Mouse (Mus musculus): ENCODE measurements around the gene Pla2g3. TPM values are rescaled to one million over a fixed set of nuclear protein-coding genes. Genes with fewer than 3 reads are reported as not detected.

Gene Pla2g3
- polyA plus RNA-seq, 1 experiment from 2014 or later: 0.34 TPM

GRCm38 (mm10) chr11:3508226-3508625 lies 20.1 kb downstream of the Pla2g3 start:
- Histone ChIP-seq H3K9me3 (ENCODE audit: control insufficient read depth, low read length) (no peaks in the 10 kb centered on the region), H3K9ac (ENCODE audit: low read length) (peak overlapping the region; percentile 3; the same call in 1 of the 2 replicates), H3K4me1 (ENCODE audit: control insufficient read depth in 2 of 2, insufficient read depth in 2 of 2, low read length in 2 of 2) (peaks cover 20 to 34% of the 10 kb centered on the region in 2 experiments), H3K27ac (replicated peaks in 1 of 2; ENCODE audit: control insufficient read depth in 1 of 2, insufficient read depth in 1 of 2, low read depth in 2 of 2, low read length in 2 of 2) (peak overlapping the region; percentile 47 to 92), H3K4me3 (ENCODE audit: control insufficient read depth in 1 of 2, insufficient read depth in 1 of 2, low read depth in 1 of 2, low read length in 2 of 2) (no peak overlapping the region), H3K36me3 (ENCODE audit: control insufficient read depth, insufficient read depth, low read length) (no peaks in the 10 kb centered on the region), H3K27me3 (ENCODE audit: control insufficient read depth, insufficient read depth, low read length) (no peaks in the 10 kb centered on the region), H3K4me2 (ENCODE audit: low read length) (0 out of 2 replicates have a peak overlapping the region, but pooled peaks have one; percentile 18)
- ATAC-seq (ENCODE audit: insufficient number of reproducible peaks, insufficient read depth, low FRiP score, low read depth): no peak
- WGBS: 9% methylated on average over 7 of the region's 7 CpGs

- Histone ChIP-seq H3K27ac (replicated peaks in 1 of 2; ENCODE audit: control insufficient read depth in 1 of 2, insufficient read depth in 1 of 2, low read depth in 2 of 2, low read length in 2 of 2) (peak overlapping the region; percentile 92), H3K36me3 (ENCODE audit: control insufficient read depth, insufficient read depth, low read length) (no peaks in the 10 kb centered on the region), H3K9me3 (ENCODE audit: control insufficient read depth, low read length) (no peaks in the 10 kb centered on the region), H3K27me3 (ENCODE audit: control insufficient read depth, insufficient read depth, low read length) (no peaks in the 10 kb centered on the region), H3K4me3 (ENCODE audit: control insufficient read depth in 1 of 2, insufficient read depth in 1 of 2, low read depth in 1 of 2, low read length in 2 of 2) (no peak overlapping the region), H3K9ac (ENCODE audit: low read length) (peak overlapping the region; percentile 55), H3K4me2 (ENCODE audit: low read length) (peak overlapping the region; percentile 44), H3K4me1 (ENCODE audit: control insufficient read depth in 2 of 2, insufficient read depth in 2 of 2, low read length in 2 of 2) (peaks cover 20 to 35% of the 10 kb centered on the region in 2 experiments)
- 45% methylated on average over 8 of the region's 8 CpGs for WGBS
- ATAC-seq (ENCODE audit: insufficient number of reproducible peaks, insufficient read depth, low FRiP score, low read depth): peak; percentile 72
These were observed 21.3 kb downstream of the Pla2g3 start for GRCm38 (mm10) chr11:3509181-3510085.

- Histone ChIP-seq H3K27ac (replicated peaks in 1 of 2; ENCODE audit: control insufficient read depth in 1 of 2, insufficient read depth in 1 of 2, low read depth in 2 of 2, low read length in 2 of 2) (peak overlapping the region in 1 of 2 experiments; percentile 92; a peak in 2 of 4 replicates), H3K4me1 (ENCODE audit: control insufficient read depth in 2 of 2, insufficient read depth in 2 of 2, low read length in 2 of 2) (peaks cover 14 to 32% of the 10 kb centered on the region in 2 experiments), H3K9ac (ENCODE audit: low read length) (no peak overlapping the region), H3K9me3 (ENCODE audit: control insufficient read depth, low read length) (no peaks in the 10 kb centered on the region), H3K4me2 (ENCODE audit: low read length) (no peak overlapping the region), H3K27me3 (ENCODE audit: control insufficient read depth, insufficient read depth, low read length) (no peaks in the 10 kb centered on the region), H3K36me3 (ENCODE audit: control insufficient read depth, insufficient read depth, low read length) (no peaks in the 10 kb centered on the region), H3K4me3 (ENCODE audit: control insufficient read depth in 1 of 2, insufficient read depth in 1 of 2, low read depth in 1 of 2, low read length in 2 of 2) (no peak overlapping the region)
- WGBS: 85% methylated on average over 2 of the region's 2 CpGs
- ATAC-seq (ENCODE audit: insufficient number of reproducible peaks, insufficient read depth, low FRiP score, low read depth): no peak
These were observed 22.2 kb downstream of the Pla2g3 start for GRCm38 (mm10) chr11:3510321-3510720.

GRCm38 (mm10) chr11:3513291-3513690 lies 25.2 kb downstream of the Pla2g3 start:
- H3K9ac ChIP-seq (ENCODE audit: low read length): no peak overlapping the region
- no peaks in the 10 kb centered on the region for H3K36me3 ChIP-seq (ENCODE audit: control insufficient read depth, insufficient read depth, low read length)
- 83% methylated on average over 6 of the region's 6 CpGs for WGBS
- no peaks in the 10 kb centered on the region for H3K27me3 ChIP-seq (ENCODE audit: control insufficient read depth, insufficient read depth, low read length)
- peaks cover 22 to 52% of the 10 kb centered on the region in 2 experiments for H3K4me1 ChIP-seq (ENCODE audit: control insufficient read depth in 2 of 2, insufficient read depth in 2 of 2, low read length in 2 of 2)
- H3K4me3 ChIP-seq (ENCODE audit: control insufficient read depth in 1 of 2, insufficient read depth in 1 of 2, low read depth in 1 of 2, low read length in 2 of 2): no peak overlapping the region
- H3K27ac ChIP-seq (replicated peaks in 1 of 2; ENCODE audit: control insufficient read depth in 1 of 2, insufficient read depth in 1 of 2, low read depth in 2 of 2, low read length in 2 of 2): no peak overlapping the region
- H3K4me2 ChIP-seq (ENCODE audit: low read length): no peak overlapping the region
- no peaks in the 10 kb centered on the region for H3K9me3 ChIP-seq (ENCODE audit: control insufficient read depth, low read length)
- no peak for ATAC-seq (ENCODE audit: insufficient number of reproducible peaks, insufficient read depth, low FRiP score, low read depth)

GRCm38 (mm10) chr11:3514529-3515054 lies 26.5 kb downstream of the Pla2g3 start, which contains the start of gene Selenom:
Gene Selenom (plus strand): TSS chr11:3514684.
- H3K4me2 ChIP-seq (ENCODE audit: low read length): peak within 1 kb of the TSS; percentile 84
- H3K9me3 ChIP-seq (ENCODE audit: control insufficient read depth, low read length): no peaks in the 10 kb centered on the region
- peaks cover 8% of the 10 kb centered on the region for H3K36me3 ChIP-seq (ENCODE audit: control insufficient read depth, insufficient read depth, low read length)
- peak within 1 kb of the TSS; percentile 78 for H3K9ac ChIP-seq (ENCODE audit: low read length)
- no peaks in the 10 kb centered on the region for H3K27me3 ChIP-seq (ENCODE audit: control insufficient read depth, insufficient read depth, low read length)
- WGBS: under 1% methylated on average over 26 of the region's 26 CpGs
- peak; percentile 62 for ATAC-seq (ENCODE audit: insufficient number of reproducible peaks, insufficient read depth, low FRiP score, low read depth)
- H3K4me3 ChIP-seq (ENCODE audit: control insufficient read depth in 1 of 2, insufficient read depth in 1 of 2, low read depth in 1 of 2, low read length in 2 of 2): peak within 1 kb of the TSS; percentile 47 to 70
- peak within 1 kb of the TSS; percentile 60 to 69 for H3K27ac ChIP-seq (replicated peaks in 1 of 2; ENCODE audit: control insufficient read depth in 1 of 2, insufficient read depth in 1 of 2, low read depth in 2 of 2, low read length in 2 of 2)
- H3K4me1 ChIP-seq (ENCODE audit: control insufficient read depth in 2 of 2, insufficient read depth in 2 of 2, low read length in 2 of 2): peaks cover 15 to 44% of the 10 kb centered on the region in 2 experiments

- Histone ChIP-seq H3K4me1 (ENCODE audit: control insufficient read depth in 2 of 2, insufficient read depth in 2 of 2, low read length in 2 of 2) (peaks cover 14 to 39% of the 10 kb centered on the region in 2 experiments), H3K4me3 (ENCODE audit: control insufficient read depth in 1 of 2, insufficient read depth in 1 of 2, low read depth in 1 of 2, low read length in 2 of 2) (peak overlapping the region; percentile 47 to 70), H3K36me3 (ENCODE audit: control insufficient read depth, insufficient read depth, low read length) (peaks cover 14% of the 10 kb centered on the region), H3K27me3 (ENCODE audit: control insufficient read depth, insufficient read depth, low read length) (no peaks in the 10 kb centered on the region), H3K9me3 (ENCODE audit: control insufficient read depth, low read length) (no peaks in the 10 kb centered on the region), H3K4me2 (ENCODE audit: low read length) (peak overlapping the region; percentile 84), H3K27ac (replicated peaks in 1 of 2; ENCODE audit: control insufficient read depth in 1 of 2, insufficient read depth in 1 of 2, low read depth in 2 of 2, low read length in 2 of 2) (peak overlapping the region; percentile 60 to 69; a peak in 3 of 4 replicates), H3K9ac (ENCODE audit: low read length) (peak overlapping the region; percentile 78)
- ATAC-seq (ENCODE audit: insufficient number of reproducible peaks, insufficient read depth, low FRiP score, low read depth): no peak
- WGBS: 10% methylated on average over 4 of the region's 4 CpGs
These were observed 27.1 kb downstream of the Pla2g3 start for GRCm38 (mm10) chr11:3515216-3515615.

- ATAC-seq (ENCODE audit: insufficient number of reproducible peaks, insufficient read depth, low FRiP score, low read depth): no peak
- Histone ChIP-seq H3K27me3 (ENCODE audit: control insufficient read depth, insufficient read depth, low read length) (no peaks in the 10 kb centered on the region), H3K9me3 (ENCODE audit: control insufficient read depth, low read length) (no peaks in the 10 kb centered on the region), H3K36me3 (ENCODE audit: control insufficient read depth, insufficient read depth, low read length) (peaks cover 18% of the 10 kb centered on the region), H3K4me1 (ENCODE audit: control insufficient read depth in 2 of 2, insufficient read depth in 2 of 2, low read length in 2 of 2) (peaks cover 12 to 39% of the 10 kb centered on the region in 2 experiments), H3K27ac (replicated peaks in 1 of 2; ENCODE audit: control insufficient read depth in 1 of 2, insufficient read depth in 1 of 2, low read depth in 2 of 2, low read length in 2 of 2) (peak overlapping the region in 1 of 2 experiments; percentile 60; a peak in 1 of 4 replicates), H3K4me2 (ENCODE audit: low read length) (peak overlapping the region; percentile 84), H3K4me3 (ENCODE audit: control insufficient read depth in 1 of 2, insufficient read depth in 1 of 2, low read depth in 1 of 2, low read length in 2 of 2) (peak overlapping the region in 1 of 2 experiments; percentile 47; a peak in 3 of 4 replicates), H3K9ac (ENCODE audit: low read length) (peak overlapping the region; percentile 78)
- 83% methylated on average over 4 of the region's 4 CpGs for WGBS
These were observed 27.6 kb downstream of the Pla2g3 start for GRCm38 (mm10) chr11:3515637-3516036.

All from heart, embryonic 14.5 days (tissue).